Mouse (Mus musculus) layer of hippocampus, postnatal 10 days (tissue): Measurements from ENCODE around the gene Anapc11. TPM values are rescaled to one million over a fixed set of nuclear protein-coding genes. Genes with fewer than 3 reads are reported as not detected.
"Not testable (repeated sequence)": the region's sequence is repeated elsewhere in the genome, so short reads cannot be mapped to it uniquely, and the experiment has no call there.

Source experiments
- DNase-seq, 2 experiments: peaks; one replicate each; pipeline ENCODE4 v3.0.0; 2021; ENCODE audit warnings: low spot score in 2 of 2
- total RNA-seq, 2 experiments: library from RNA; stranded (reverse); gene quantifications; 2 replicates each; pipeline ENCODE4 v1.2.3; 2021

Anapc11 gene
- total RNA-seq, 2 experiments from 2014 or later = 93.5 to 107 TPM

- DNase-seq = no peak
Measured at GRCm38 (mm10) chr11:120574278-120574600, 24.0 kb upstream of the Anapc11 start.

GRCm38 (mm10) chr11:120575046-120575445 lies 23.2 kb upstream of the Anapc11 start:
- no peak for DNase-seq

GRCm38 (mm10) chr11:120575940-120576339 lies 22.3 kb upstream of the Anapc11 start:
- DNase-seq = no peak

- DNase-seq = no peak
Measured at GRCm38 (mm10) chr11:120576365-120576981, 21.7 kb upstream of the Anapc11 start.

GRCm38 (mm10) chr11:120577211-120578023 lies 20.8 kb upstream of the Anapc11 start:
- DNase-seq = peak in 1 of 2 experiments; percentile 34

GRCm38 (mm10) chr11:120578024-120578693 lies 20.1 kb upstream of the Anapc11 start:
- DNase-seq = no peak

- no peak for DNase-seq
Measured at GRCm38 (mm10) chr11:120578694-120579243, 19.5 kb upstream of the Anapc11 start.

GRCm38 (mm10) chr11:120579316-120580107 lies 18.7 kb upstream of the Anapc11 start:
- DNase-seq = peak; percentile 83 to 85

- no peak for DNase-seq
Measured at GRCm38 (mm10) chr11:120580190-120580589, 18.0 kb upstream of the Anapc11 start.

GRCm38 (mm10) chr11:120580871-120581331 lies 17.3 kb upstream of the Anapc11 start:
- DNase-seq = peak; percentile 45

GRCm38 (mm10) chr11:120581490-120582267 lies 16.5 kb upstream of the Anapc11 start, which contains the start of gene Arhgdia:
Gene Arhgdia, minus strand, starts transcription at chr11:120581624.
- DNase-seq = peak; percentile 88 to 92

GRCm38 (mm10) chr11:120582268-120582981 lies 15.8 kb upstream of the Anapc11 start:
- DNase-seq = no peak

GRCm38 (mm10) chr11:120582982-120583293 lies 15.3 kb upstream of the Anapc11 start:
- not testable (repeated sequence) for DNase-seq

- no peak for DNase-seq
Measured at GRCm38 (mm10) chr11:120583937-120584336, 14.3 kb upstream of the Anapc11 start.

GRCm38 (mm10) chr11:120588531-120588930 lies 9.7 kb upstream of the Anapc11 start:
- no peak for DNase-seq

- DNase-seq = peak in 1 of 2 experiments; percentile 31
Measured at GRCm38 (mm10) chr11:120597240-120598235, 683 bp upstream of the Anapc11 start.

- DNase-seq = no peak
Measured at GRCm38 (mm10) chr11:120598990-120599549, 849 bp downstream of the Anapc11 start.

GRCm38 (mm10) chr11:120600716-120601115 lies 2.5 kb downstream of the Anapc11 start:
- DNase-seq = no peak
